Mouse (Mus musculus) left cerebral cortex, postnatal 4 days (tissue): ENCODE measurements around the gene Faim. TPM values are rescaled to one million over a fixed set of nuclear protein-coding genes. Genes with fewer than 3 reads are reported as not detected.

Experiments
- DNase-seq: peaks from one replicate; pipeline ENCODE4 v3.0.0-alpha.2; 2022
- intact Hi-C: fragments of 180-260 bp; cut with DNase I; formaldehyde crosslinking; loops from one replicate; pipeline ENCODE4 v1.15.1; 2025
- total RNA-seq, 2 experiments: library from RNA; stranded (reverse); gene quantifications; 2 replicates each; pipeline ENCODE4 v1.2.3; 2021

Faim gene
- 10 to 100 TPM; 41.6 to 43.9 TPM for total RNA-seq

- DNase-seq = peak; percentile 100
- intact Hi-C loops = no loop called here
These were observed at the start of gene Faim for GRCm38 (mm10) chr9:98985800-98986475. Gene Faim (plus strand): TSS chr9:98986373.

- intact Hi-C loops = no loop called here
- peak; percentile 21 for DNase-seq
These were observed 46.9 kb upstream of the Faim start for GRCm38 (mm10) chr9:98939290-98939689.

- DNase-seq = peak; percentile 15
- intact Hi-C loops = loop anchor here (5.0 kb wide), 1 partner anchor 305 kb away; no protein-coding TSS in a partner anchor
These were observed 33.8 kb upstream of the Faim start for GRCm38 (mm10) chr9:98952171-98953050.

GRCm38 (mm10) chr9:98953291-98953690, 32.9 kb upstream of the Faim start:
- intact Hi-C loops = loop anchor here (5.0 kb wide), 1 partner anchor 306 kb away; no protein-coding TSS in a partner anchor
- DNase-seq = no peak

DNA sequence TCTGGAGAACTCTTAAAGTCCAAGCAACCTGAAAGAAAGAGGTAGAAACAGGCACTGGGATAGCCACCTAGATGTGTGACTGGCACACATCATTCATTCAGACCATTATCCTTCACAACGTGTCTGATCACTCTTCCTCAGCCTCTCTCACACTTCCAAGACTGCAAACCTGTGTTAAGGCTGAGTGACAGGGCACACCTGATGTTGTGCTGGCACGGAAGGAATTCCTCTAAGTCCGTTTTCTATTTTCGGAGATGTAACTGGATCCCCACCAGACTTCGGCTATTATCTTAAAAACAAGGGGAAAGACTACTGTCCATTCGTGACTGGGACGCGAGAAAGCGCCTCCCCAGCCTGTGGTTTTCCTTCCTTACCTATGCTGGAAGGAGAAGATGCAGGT, 32.3 kb upstream of the Faim start:
- intact Hi-C loops = loop anchor here (5.0 kb wide), 1 partner anchor 307 kb away; no protein-coding TSS in a partner anchor
- no peak for DNase-seq

DNA sequence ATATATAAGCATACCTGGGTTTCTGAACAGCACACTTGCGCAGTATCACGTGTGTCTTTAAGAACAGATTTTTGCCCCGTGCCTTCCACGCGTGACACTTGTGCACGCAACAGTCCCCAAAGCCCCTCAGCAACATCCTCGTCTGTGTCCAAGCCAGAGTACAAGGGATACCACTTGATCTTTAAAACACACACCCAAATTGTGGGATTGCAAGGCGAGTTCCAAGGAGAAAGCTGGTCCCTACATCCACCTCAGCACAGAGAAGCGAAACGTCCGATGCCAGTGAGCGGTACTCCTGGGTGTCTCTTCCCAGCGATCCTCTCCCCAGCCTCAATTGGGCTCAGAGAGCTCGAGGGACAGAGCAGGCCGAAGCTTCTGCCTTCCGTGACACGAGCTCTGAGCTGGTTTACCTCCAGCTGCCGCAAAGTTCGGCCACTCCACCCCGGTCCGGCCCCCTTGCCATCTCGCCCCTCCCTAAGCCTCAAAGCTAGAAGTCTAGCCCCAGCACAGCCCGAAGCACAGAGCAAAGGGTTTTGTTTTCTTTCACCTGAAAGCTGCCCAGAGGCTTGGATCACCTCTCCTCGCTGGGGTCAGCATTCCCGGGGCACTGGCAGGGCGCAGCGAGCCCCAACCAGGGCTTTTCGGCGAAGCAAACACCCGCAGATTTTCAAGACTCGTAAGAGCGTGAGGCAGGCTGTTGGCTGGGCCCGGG, 31.6 kb upstream of the Faim start:
- no peak for DNase-seq
- intact Hi-C loops = loop anchor here (5.0 kb wide), 1 partner anchor 307 kb away; no protein-coding TSS in a partner anchor

DNA sequence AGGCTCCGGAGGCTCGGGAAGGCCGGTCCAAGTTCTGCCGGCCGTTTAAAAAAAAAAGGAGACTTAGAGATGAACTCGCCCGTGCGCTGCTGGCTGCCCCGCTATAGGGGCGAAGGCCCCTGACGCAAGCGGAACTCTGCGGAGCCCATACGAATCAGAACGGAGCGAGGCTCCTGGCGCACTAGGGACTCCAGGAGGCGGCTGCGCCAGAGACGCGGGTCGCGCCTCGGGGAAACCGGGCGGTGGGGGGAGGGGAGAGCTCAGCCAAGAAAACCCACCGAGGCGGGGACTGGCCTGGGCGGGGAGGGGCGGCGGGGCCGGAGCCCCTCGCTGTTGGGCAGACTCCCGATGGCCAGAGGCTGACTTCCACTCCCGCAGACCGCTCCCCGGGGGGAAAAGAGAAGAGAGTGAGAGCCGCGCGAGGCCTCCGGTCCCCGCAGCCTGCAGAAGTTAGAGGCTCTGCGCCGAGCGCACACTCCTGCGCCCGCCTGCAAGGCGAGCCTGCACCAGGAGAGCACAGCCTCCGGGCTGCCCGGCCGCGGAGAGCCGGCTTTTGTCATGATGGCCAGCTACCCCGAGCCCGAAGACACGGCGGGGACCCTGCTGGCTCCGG, 31.0 kb upstream of the Faim start, which contains the start of gene Foxl2:
Gene Foxl2 (plus strand): TSS at position 186 of the 613 bp plus-strand sequence.
- intact Hi-C loops = no loop called here
- peak; percentile 19 for DNase-seq

GRCm38 (mm10) chr9:98955716-98956224, 30.4 kb upstream of the Faim start:
- DNase-seq = no peak
- intact Hi-C loops = no loop called here

GRCm38 (mm10) chr9:98956591-98957381, 29.4 kb upstream of the Faim start:
- peak; percentile 23 for DNase-seq
- intact Hi-C loops = no loop called here

GRCm38 (mm10) chr9:98957751-98958351, 28.3 kb upstream of the Faim start:
- intact Hi-C loops = no loop called here

GRCm38 (mm10) chr9:98958628-98959027, 27.5 kb upstream of the Faim start:
- no peak for DNase-seq
- intact Hi-C loops = no loop called here

More at GRCm38 (mm10) chr9:98957751-98958351, 28.3 kb upstream of the Faim start:
- DNase-seq = no peak

DNA sequence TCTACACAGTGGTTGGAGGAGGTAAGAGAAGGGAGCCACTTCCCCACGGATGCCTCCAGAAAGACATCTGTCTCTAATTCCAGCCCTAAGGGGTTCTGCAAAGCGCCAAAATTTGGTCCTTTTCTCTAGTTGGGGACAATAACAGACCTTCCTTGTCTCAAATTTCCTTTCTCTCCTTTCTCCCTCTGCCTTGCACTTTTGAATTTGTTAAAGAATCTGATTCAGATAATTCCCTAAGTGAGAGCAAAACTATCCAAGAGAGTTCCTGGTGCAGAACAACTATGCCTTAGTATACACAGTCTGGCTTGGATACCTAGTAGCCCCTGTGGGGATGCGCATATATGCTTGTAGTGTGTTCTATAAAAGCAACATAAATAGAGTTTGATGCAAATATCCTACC, 26.3 kb upstream of the Faim start:
- DNase-seq = no peak

DNA sequence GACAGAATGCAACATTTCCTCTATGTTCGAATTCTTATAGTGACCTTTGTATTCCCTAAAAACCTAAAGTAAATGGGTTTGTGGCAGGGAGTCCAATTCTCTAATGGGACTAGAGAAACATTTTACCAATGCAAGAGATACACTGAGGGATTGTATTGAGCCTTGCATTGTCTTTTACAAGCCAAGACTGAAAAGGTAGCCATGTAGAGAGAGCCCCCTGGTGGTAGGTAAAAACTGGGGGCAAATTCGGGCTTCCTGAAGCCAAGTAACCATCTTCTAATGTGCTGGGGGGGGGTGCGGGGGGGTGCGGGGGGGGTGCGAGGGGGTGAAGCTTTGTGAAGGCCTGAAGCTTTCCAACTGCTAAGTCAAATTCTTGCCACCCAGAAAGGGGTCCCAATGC, 25.8 kb upstream of the Faim start:
- no peak for DNase-seq
- intact Hi-C loops = no loop called here

More for the DNA sequence above, 26.3 kb upstream of the Faim start:
- intact Hi-C loops = no loop called here

GRCm38 (mm10) chr9:98961591-98962477, 24.3 kb upstream of the Faim start:
- DNase-seq = no peak
- intact Hi-C loops = no loop called here

DNA sequence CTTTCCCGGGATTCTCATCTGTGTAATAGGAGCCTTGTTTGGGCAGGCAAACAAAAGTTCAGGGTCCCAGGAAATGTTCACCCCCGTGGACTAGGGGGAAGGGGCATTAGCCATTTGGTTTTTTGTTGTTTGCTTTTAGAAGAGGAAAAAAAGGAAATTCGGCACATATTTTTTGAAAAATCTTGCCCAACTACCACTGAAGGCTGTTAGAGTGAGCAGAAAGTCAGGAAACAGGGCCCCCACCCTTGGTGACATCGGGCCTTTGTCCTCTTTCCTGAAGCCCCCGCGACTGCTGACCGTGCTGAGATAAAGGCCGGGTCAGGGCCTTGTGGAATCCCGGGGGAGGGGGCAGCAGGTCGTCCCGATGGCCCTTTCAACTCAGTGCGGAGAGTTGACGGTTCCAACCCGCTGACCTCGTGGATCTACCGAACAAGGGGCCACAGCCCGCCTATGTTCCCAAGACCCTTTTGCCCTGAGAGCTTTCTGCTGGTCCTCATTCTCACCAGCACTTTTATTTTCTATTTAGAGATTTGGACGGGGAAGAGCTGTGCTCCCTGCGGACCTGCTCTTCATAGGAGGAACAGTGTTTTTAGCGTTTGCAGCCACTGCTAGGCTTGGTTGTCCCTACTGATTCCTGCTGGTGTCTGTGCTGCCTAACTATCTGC, 23.6 kb upstream of the Faim start:
- DNase-seq = no peak

GRCm38 (mm10) chr9:98963661-98964060, 22.5 kb upstream of the Faim start:
- DNase-seq = no peak
- intact Hi-C loops = no loop called here

More for the DNA sequence above, 23.6 kb upstream of the Faim start:
- intact Hi-C loops = no loop called here

- intact Hi-C loops = no loop called here
- DNase-seq = peak; percentile 77
These were observed 21.1 kb upstream of the Faim start for GRCm38 (mm10) chr9:98965084-98965483.
